Mouse (Mus musculus): ENCODE data around the gene Hipk2. TPM values are rescaled to one million over a fixed set of nuclear protein-coding genes. Genes with fewer than 3 reads are reported as not detected.

The Hipk2 gene
- polyA plus RNA-seq, 1 experiment from 2014 or later = 46.9 TPM

- 93% methylated on average over 4 of the region's 4 CpGs for WGBS
- H3K4me2 ChIP-seq (replicated peaks) = no peak overlapping the region
- no peaks in the 10 kb centered on the region for H3K27me3 ChIP-seq
- H3K9ac ChIP-seq (replicated peaks) = no peak overlapping the region
- no peaks in the 10 kb centered on the region for H3K9me3 ChIP-seq
- no peak overlapping the region for H3K27ac ChIP-seq
- no peaks in the 10 kb centered on the region for H3K36me3 ChIP-seq
- peaks cover 26% of the 10 kb centered on the region for H3K4me1 ChIP-seq (replicated peaks)
- no peak for ATAC-seq
- H3K4me3 ChIP-seq (replicated peaks) = no peak overlapping the region
Observed at GRCm38 (mm10) chr6:38916571-38916970, 40.6 kb upstream of the Hipk2 start.

- Histone ChIP-seq H3K4me2 (replicated peaks) (no peak overlapping the region), H3K9me3 (no peaks in the 10 kb centered on the region), H3K4me3 (replicated peaks) (no peak overlapping the region), H3K27me3 (no peaks in the 10 kb centered on the region), H3K36me3 (no peaks in the 10 kb centered on the region), H3K27ac (no peak overlapping the region), H3K4me1 (replicated peaks) (peaks cover 24% of the 10 kb centered on the region), H3K9ac (replicated peaks) (no peak overlapping the region)
- WGBS = 61% methylated on average over 5 of the region's 5 CpGs
- no peak for ATAC-seq
Observed at GRCm38 (mm10) chr6:38915776-38916175, 39.8 kb upstream of the Hipk2 start.

- H3K9me3 ChIP-seq = no peaks in the 10 kb centered on the region
- H3K9ac ChIP-seq (replicated peaks) = no peak overlapping the region
- no peak overlapping the region for H3K4me3 ChIP-seq (replicated peaks)
- H3K27me3 ChIP-seq = no peaks in the 10 kb centered on the region
- H3K4me2 ChIP-seq (replicated peaks) = no peak overlapping the region
- peak; percentile 35; the same call in 1 of the 2 replicates for ATAC-seq
- 44% methylated on average over 10 of the region's 10 CpGs for WGBS
- no peaks in the 10 kb centered on the region for H3K36me3 ChIP-seq
- peaks cover 24% of the 10 kb centered on the region for H3K4me1 ChIP-seq (replicated peaks)
- no peak overlapping the region for H3K27ac ChIP-seq
Observed at GRCm38 (mm10) chr6:38914181-38914580, 38.2 kb upstream of the Hipk2 start.

GRCm38 (mm10) chr6:38913386-38914042 is 37.5 kb upstream of the Hipk2 start:
- no peak overlapping the region; the same call in 1 of the 2 replicates for H3K27ac ChIP-seq

GRCm38 (mm10) chr6:38912845-38913244 is 36.9 kb upstream of the Hipk2 start:
- Histone ChIP-seq H3K4me3 (replicated peaks) (no peak overlapping the region), H3K9me3 (no peaks in the 10 kb centered on the region), H3K4me1 (replicated peaks) (peaks cover 24% of the 10 kb centered on the region), H3K36me3 (no peaks in the 10 kb centered on the region), H3K4me2 (replicated peaks) (no peak overlapping the region), H3K9ac (replicated peaks) (no peak overlapping the region), H3K27me3 (no peaks in the 10 kb centered on the region), H3K27ac (no peak overlapping the region)
- WGBS = 79% methylated on average over 9 of the region's 9 CpGs
- ATAC-seq = no peak

More at GRCm38 (mm10) chr6:38913386-38914042, 37.5 kb upstream of the Hipk2 start:
- H3K9ac ChIP-seq (replicated peaks) = no peak overlapping the region
- peaks cover 24% of the 10 kb centered on the region for H3K4me1 ChIP-seq (replicated peaks)
- H3K36me3 ChIP-seq = no peaks in the 10 kb centered on the region
- no peaks in the 10 kb centered on the region for H3K9me3 ChIP-seq
- H3K4me2 ChIP-seq (replicated peaks) = no peak overlapping the region
- H3K27me3 ChIP-seq = no peaks in the 10 kb centered on the region
- peak; percentile 69 for ATAC-seq
- no peak overlapping the region for H3K4me3 ChIP-seq (replicated peaks)
- WGBS = 34% methylated on average over 13 of the region's 13 CpGs

- Histone ChIP-seq H3K4me2 (replicated peaks) (no peak overlapping the region), H3K9ac (replicated peaks) (no peak overlapping the region)
- ATAC-seq = no peak
Observed at GRCm38 (mm10) chr6:38912121-38912660, 36.2 kb upstream of the Hipk2 start.

GRCm38 (mm10) chr6:38910828-38911559 is 35.0 kb upstream of the Hipk2 start:
- H3K4me2 ChIP-seq (replicated peaks) = no peak overlapping the region
- H3K9ac ChIP-seq (replicated peaks) = no peak overlapping the region
- H3K27me3 ChIP-seq = no peaks in the 10 kb centered on the region
- no peak overlapping the region for H3K4me3 ChIP-seq (replicated peaks)
- no peaks in the 10 kb centered on the region for H3K9me3 ChIP-seq
- no peaks in the 10 kb centered on the region for H3K36me3 ChIP-seq
- no peak overlapping the region for H3K27ac ChIP-seq
- WGBS = 70% methylated on average over 3 of the region's 3 CpGs
- no peak for ATAC-seq
- peaks cover 24% of the 10 kb centered on the region for H3K4me1 ChIP-seq (replicated peaks)

More at GRCm38 (mm10) chr6:38912121-38912660, 36.2 kb upstream of the Hipk2 start:
- H3K27ac ChIP-seq = no peak overlapping the region
- no peaks in the 10 kb centered on the region for H3K9me3 ChIP-seq
- no peaks in the 10 kb centered on the region for H3K27me3 ChIP-seq
- H3K36me3 ChIP-seq = no peaks in the 10 kb centered on the region
- no peak overlapping the region for H3K4me3 ChIP-seq (replicated peaks)
- peaks cover 24% of the 10 kb centered on the region for H3K4me1 ChIP-seq (replicated peaks)

GRCm38 (mm10) chr6:38908401-38908800 is 32.4 kb upstream of the Hipk2 start:
- ATAC-seq = no peak
- no peak overlapping the region for H3K4me2 ChIP-seq (replicated peaks)
- H3K9me3 ChIP-seq = no peaks in the 10 kb centered on the region
- WGBS = 83% methylated on average over 6 of the region's 6 CpGs
- H3K36me3 ChIP-seq = no peaks in the 10 kb centered on the region
- no peaks in the 10 kb centered on the region for H3K27me3 ChIP-seq
- no peak overlapping the region for H3K9ac ChIP-seq (replicated peaks)
- H3K27ac ChIP-seq = no peak overlapping the region
- no peak overlapping the region for H3K4me3 ChIP-seq (replicated peaks)
- H3K4me1 ChIP-seq (replicated peaks) = peaks cover 8% of the 10 kb centered on the region

- Histone ChIP-seq H3K36me3 (no peaks in the 10 kb centered on the region), H3K4me3 (replicated peaks) (no peak overlapping the region), H3K4me2 (replicated peaks) (no peak overlapping the region), H3K9ac (replicated peaks) (no peak overlapping the region), H3K9me3 (no peaks in the 10 kb centered on the region), H3K27me3 (no peaks in the 10 kb centered on the region), H3K27ac (no peak overlapping the region), H3K4me1 (replicated peaks) (no peaks in the 10 kb centered on the region)
- ATAC-seq = no peak
- 55% methylated on average over 6 of the region's 6 CpGs for WGBS
Observed at GRCm38 (mm10) chr6:38906005-38906404, 30.0 kb upstream of the Hipk2 start.

GRCm38 (mm10) chr6:38902820-38903439 is 27.0 kb upstream of the Hipk2 start:
- no peak overlapping the region for H3K27ac ChIP-seq
- no peaks in the 10 kb centered on the region for H3K9me3 ChIP-seq
- H3K4me2 ChIP-seq (replicated peaks) = no peak overlapping the region
- H3K9ac ChIP-seq (replicated peaks) = no peak overlapping the region
- WGBS = 91% methylated on average over 10 of the region's 10 CpGs
- H3K4me1 ChIP-seq (replicated peaks) = no peaks in the 10 kb centered on the region
- no peaks in the 10 kb centered on the region for H3K36me3 ChIP-seq
- H3K4me3 ChIP-seq (replicated peaks) = no peak overlapping the region
- H3K27me3 ChIP-seq = no peaks in the 10 kb centered on the region
- ATAC-seq = no peak

- Histone ChIP-seq H3K9me3 (no peaks in the 10 kb centered on the region), H3K27me3 (no peaks in the 10 kb centered on the region), H3K4me1 (replicated peaks) (peaks cover 9% of the 10 kb centered on the region), H3K9ac (replicated peaks) (no peak overlapping the region), H3K36me3 (no peaks in the 10 kb centered on the region), H3K4me2 (replicated peaks) (no peak overlapping the region), H3K27ac (no peak overlapping the region), H3K4me3 (replicated peaks) (no peak overlapping the region)
- 93% methylated on average over 3 of the region's 3 CpGs for WGBS
- ATAC-seq = no peak
Observed at GRCm38 (mm10) chr6:38901636-38902035, 25.7 kb upstream of the Hipk2 start.

GRCm38 (mm10) chr6:38901152-38901551 is 25.2 kb upstream of the Hipk2 start:
- H3K9me3 ChIP-seq = no peaks in the 10 kb centered on the region
- peaks cover 11% of the 10 kb centered on the region for H3K4me1 ChIP-seq (replicated peaks)
- H3K9ac ChIP-seq (replicated peaks) = no peak overlapping the region
- H3K36me3 ChIP-seq = no peaks in the 10 kb centered on the region
- H3K4me2 ChIP-seq (replicated peaks) = no peak overlapping the region
- no peak for ATAC-seq
- no peaks in the 10 kb centered on the region for H3K27me3 ChIP-seq
- WGBS = 89% methylated on average over 4 of the region's 4 CpGs
- H3K27ac ChIP-seq = no peak overlapping the region
- H3K4me3 ChIP-seq (replicated peaks) = no peak overlapping the region

All from midbrain, embryonic 13.5 days (tissue).